10 mouse cellular contexts compared by ENCODE assay signal in genomic region chr7:141169300-141169699, GRCm38 (mm10). TPM values are rescaled to one million over a fixed set of nuclear protein-coding genes. Genes with fewer than 3 reads are reported as not detected.
DNase-seq lines count a peak whose midpoint lies in the region; ATAC-seq and TF ChIP-seq lines count a peak whose summit lies in the region.
"Had no signal": no experiment of that assay in that cellular context is flagged by ENCODE, and none has a peak within 500 bp of the region (broad histone marks: within the 10 kb centered on the region; RNA-seq: fewer than 3 reads in every experiment).

No protein-coding gene starts in this region.

- intact Hi-C loops in heart, postnatal 36 days (cut with DNase I) = loop anchor here (2.0 kb wide), 1 partner anchor 36 kb away; no protein-coding TSS in a partner anchor

- H3K27me3 ChIP-seq in heart, embryonic 13.5 days (replicated peaks) = no peaks in the 10 kb centered on the region
- H3K27me3 ChIP-seq in limb, embryonic 10.5 days (ENCODE audit: low read depth, poor library complexity, severe bottlenecking) = no peaks in the 10 kb centered on the region
- H3K27me3 ChIP-seq: midbrain, embryonic 12.5 days had no signal

- DNase-seq in heart, postnatal 36 days = no peak
- DNase-seq in limb, embryonic 10.5 days (ENCODE audit: low spot score) = no peak
- peak; percentile 75 for DNase-seq in lung, postnatal 10 days
- DNase-seq in urinary bladder, postnatal 10 days (ENCODE audit: low spot score) = no peak
- no peak for DNase-seq in right cerebral cortex, postnatal 10 days (ENCODE audit: low spot score in 2 of 2)
- no peak for DNase-seq in frontal cortex, postnatal 14 days (ENCODE audit: low spot score in 2 of 2)

- TF ChIP-seq POLR2A in bone marrow macrophage, adult 2 months (IDR thresholded peaks at IDR 0.05; ENCODE audit: borderline replicate concordance, low read depth, low read length) = no peak

- peaks cover 22% of the 10 kb centered on the region for H3K36me3 ChIP-seq in heart, embryonic 13.5 days
- peaks cover 20% of the 10 kb centered on the region for H3K36me3 ChIP-seq in limb, embryonic 10.5 days

- 0 out of 2 replicates have a peak overlapping the region, but pooled peaks have one; percentile 72 for H3K27ac ChIP-seq in heart, embryonic 13.5 days (replicated peaks)
- H3K27ac ChIP-seq in bone marrow macrophage, adult 2 months (ENCODE audit: insufficient read depth, low read depth, low read length) = peak overlapping the region; percentile 87
- H3K27ac ChIP-seq in limb, embryonic 10.5 days = 0 out of 2 replicates have a peak overlapping the region, but pooled peaks have one; percentile 78
- H3K27ac ChIP-seq: midbrain, embryonic 12.5 days had no signal

- 59% methylated on average over 1 of the region's 1 CpGs for WGBS in heart, embryonic 13.5 days
- 82% methylated on average over 1 of the region's 1 CpGs for WGBS in limb, embryonic 10.5 days

- peak overlapping the region; percentile 73; the same call in 1 of the 2 replicates for H3K4me3 ChIP-seq in heart, embryonic 13.5 days
- H3K4me3 ChIP-seq in bone marrow macrophage, adult 2 months (ENCODE audit: insufficient read depth, low read length) = no peak overlapping the region
- no peak overlapping the region for H3K4me3 ChIP-seq in limb, embryonic 10.5 days

- TF ChIP-seq CTCF in bone marrow macrophage, adult 2 months (IDR thresholded peaks at IDR 0.05; ENCODE audit: low read depth, low read length) = no peak

- ATAC-seq in heart, embryonic 13.5 days (ENCODE audit: extremely low read depth, insufficient number of reproducible peaks, low FRiP score, low TSS enrichment) = no peak

- H3K9ac ChIP-seq in heart, embryonic 13.5 days = peak overlapping the region; percentile 89

- no peaks in the 10 kb centered on the region for H3K9me3 ChIP-seq in heart, embryonic 13.5 days
- H3K9me3 ChIP-seq in limb, embryonic 10.5 days (replicated peaks) = no peaks in the 10 kb centered on the region
- H3K9me3 ChIP-seq: midbrain, embryonic 12.5 days had no signal

- H3K4me1 ChIP-seq in heart, embryonic 13.5 days = peaks cover 52% of the 10 kb centered on the region
- peaks cover 57% of the 10 kb centered on the region for H3K4me1 ChIP-seq in bone marrow macrophage, adult 2 months (ENCODE audit: control insufficient read depth, insufficient read depth, low read length)
- peaks cover 32% of the 10 kb centered on the region for H3K4me1 ChIP-seq in limb, embryonic 10.5 days

- H3K4me2 ChIP-seq in heart, embryonic 13.5 days = peak overlapping the region; percentile 81

RNA-seq across cellular contexts. Expression of gene Rnh1, which starts 3.4 kb away (rescaled TPM):
- polyA plus RNA-seq in heart, embryonic 13.5 days (2015; fragmentation: Nextera tagmentation; extraction: Ambion mirVana) = 92.2 and 102 TPM in 2 replicates
- total RNA-seq in heart, postnatal 36 days (2021) = 10 to 100 TPM; 66.8 to 67.8 TPM
- 131 and 141 TPM in 2 replicates for polyA plus RNA-seq in bone marrow macrophage, adult 2 months (2012; ENCODE audit: insufficient read depth, insufficient read length, missing spikeins)
- polyA plus RNA-seq in limb, embryonic 10.5 days (2016; fragmentation: Nextera tagmentation; extraction: Ambion mirVana) = 67.7 and 85.0 TPM in 2 replicates

RNA-seq across cellular contexts. Expression of gene Hras, which starts 24.5 kb away (rescaled TPM):
- polyA plus RNA-seq in heart, embryonic 13.5 days (2015; fragmentation: Nextera tagmentation; extraction: Ambion mirVana) = 67.5 and 90.7 TPM in 2 replicates
- total RNA-seq in heart, postnatal 36 days (2021) = 100 to 1,000 TPM in 1 of 2 experiments, 10 to 100 TPM in 1; 97.9 to 104 TPM
- 29.7 and 36.1 TPM in 2 replicates for polyA plus RNA-seq in bone marrow macrophage, adult 2 months (2012; ENCODE audit: insufficient read depth, insufficient read length, missing spikeins)
- polyA plus RNA-seq in limb, embryonic 10.5 days (2016; fragmentation: Nextera tagmentation; extraction: Ambion mirVana) = 101 and 104 TPM in 2 replicates

RNA-seq across cellular contexts. Expression of gene Lrrc56, which starts 24.7 kb away (rescaled TPM):
- polyA plus RNA-seq in heart, embryonic 13.5 days (2015; fragmentation: Nextera tagmentation; extraction: Ambion mirVana) = 3.1 and 3.3 TPM in 2 replicates
- total RNA-seq in heart, postnatal 36 days (2021) = 1 to 10 TPM; 2.8 to 4.0 TPM
- polyA plus RNA-seq in bone marrow macrophage, adult 2 months (2012; ENCODE audit: insufficient read depth, insufficient read length, missing spikeins) = 3.4 and 4.1 TPM in 2 replicates
- 14.0 and 21.8 TPM in 2 replicates for polyA plus RNA-seq in limb, embryonic 10.5 days (2016; fragmentation: Nextera tagmentation; extraction: Ambion mirVana)

RNA-seq across cellular contexts. Expression of gene Lmntd2, which starts 44.6 kb away (rescaled TPM):
- polyA plus RNA-seq in heart, embryonic 13.5 days (2015; fragmentation: Nextera tagmentation; extraction: Ambion mirVana) = 0.56 and 0.72 TPM in 2 replicates
- not detected for total RNA-seq in heart, postnatal 36 days (2021)
- 0.88 TPM in 1 of 2 replicates, not detected in the other for polyA plus RNA-seq in bone marrow macrophage, adult 2 months (2012; ENCODE audit: insufficient read depth, insufficient read length, missing spikeins)
- 3.5 and 4.5 TPM in 2 replicates for polyA plus RNA-seq in limb, embryonic 10.5 days (2016; fragmentation: Nextera tagmentation; extraction: Ambion mirVana)
- total RNA-seq: gastrocnemius, postnatal 14 days had no signal

RNA-seq across cellular contexts. Expression of gene Rassf7, which starts 46.4 kb away (rescaled TPM):
- 15.1 and 15.3 TPM in 2 replicates for polyA plus RNA-seq in heart, embryonic 13.5 days (2015; fragmentation: Nextera tagmentation; extraction: Ambion mirVana)
- total RNA-seq in heart, postnatal 36 days (2021) = 1 to 10 TPM in 1 of 2 experiments, under 1 TPM in 1; 0.79 to 1.7 TPM
- 3.5 and 3.9 TPM in 2 replicates for polyA plus RNA-seq in bone marrow macrophage, adult 2 months (2012; ENCODE audit: insufficient read depth, insufficient read length, missing spikeins)
- polyA plus RNA-seq in limb, embryonic 10.5 days (2016; fragmentation: Nextera tagmentation; extraction: Ambion mirVana) = 44.7 and 53.5 TPM in 2 replicates
